Mouse (Mus musculus) lung, embryonic 14.5 days (tissue): ENCODE data around the gene Slpi. TPM values are rescaled to one million over a fixed set of nuclear protein-coding genes. Genes with fewer than 3 reads are reported as not detected.

Source experiments
- ATAC-seq: fragments of 200-750 bp; cut with Nextera tagmentation; 2 replicates; pipeline ENCODE4 v1.8.0; 2017; ENCODE audit warnings: mild to moderate bottlenecking, moderate TSS enrichment, moderate library complexity; ENCODE audit not compliant: insufficient read depth
- DNase-seq: peaks from one replicate; pipeline ENCODE4 v3.0.0-alpha.2; 2015
- H3K27ac ChIP-seq: fragments of 300-500 bp; sonication (generic); 2 replicates; pipeline ENCODE4 v1.5.1; 2014; ENCODE audit warnings: low read depth, mild to moderate bottlenecking, moderate library complexity
- H3K27me3 ChIP-seq: fragments of 300-500 bp; sonication (generic); 2 replicates; pipeline ENCODE4 v1.6.1; 2014; ENCODE audit warnings: low read length, control low read depth; ENCODE audit not compliant: insufficient read depth
- H3K36me3 ChIP-seq: fragments of 300-500 bp; sonication (generic); 2 replicates; pipeline ENCODE4 v1.6.1; 2014; ENCODE audit warnings: control low read depth; ENCODE audit not compliant: insufficient read depth
- H3K4me1 ChIP-seq: fragments of 300-500 bp; sonication (generic); 2 replicates; pipeline ENCODE4 v1.6.1; 2014; ENCODE audit warnings: antibody characterized with exemption, control low read depth; ENCODE audit not compliant: insufficient read depth
- H3K4me2 ChIP-seq: fragments of 300-500 bp; sonication (generic); 2 replicates; pipeline ENCODE4 v1.6.1; 2014; ENCODE audit warnings: mild to moderate bottlenecking
- H3K4me3 ChIP-seq: fragments of 300-500 bp; sonication (generic); 2 replicates; pipeline ENCODE4 v1.5.1; 2014; ENCODE audit warnings: low read depth, low read length
- H3K9ac ChIP-seq: fragments of 300-500 bp; sonication (generic); 2 replicates; pipeline ENCODE4 v1.6.1; 2014
- H3K9me3 ChIP-seq: fragments of 300-500 bp; sonication (generic); 2 replicates; pipeline ENCODE4 v1.6.1; 2016; ENCODE audit warnings: low read depth, low read length, control low read depth
- CTCF ChIP-seq: IDR thresholded peaks from 2 replicates; pipeline ENCODE4 v1.5.1; 2016; ENCODE audit warnings: antibody characterized with exemption, low read depth
- WGBS: fragments of 180-500 bp; shearing (Covaris S2); extraction: QIAGEN DNeasy Blood & Tissue Kit; methylation state at CpG from one replicate; pipeline ENCODE4 v1.1.7; 2014; 5-methylcytosine and 5-hydroxymethylcytosine counted together
- polyA plus RNA-seq: library from polyadenylated mRNA; unstranded; fragments of >200 nt; fragmentation: Nextera tagmentation; extraction: Ambion mirVana; gene quantifications from 2 replicates; pipeline ENCODE4 v1.2.1, GENCODE M21; 2014

The Slpi gene
- polyA plus RNA-seq, 1 experiment from 2014 or later, result 0.86 TPM

DNA sequence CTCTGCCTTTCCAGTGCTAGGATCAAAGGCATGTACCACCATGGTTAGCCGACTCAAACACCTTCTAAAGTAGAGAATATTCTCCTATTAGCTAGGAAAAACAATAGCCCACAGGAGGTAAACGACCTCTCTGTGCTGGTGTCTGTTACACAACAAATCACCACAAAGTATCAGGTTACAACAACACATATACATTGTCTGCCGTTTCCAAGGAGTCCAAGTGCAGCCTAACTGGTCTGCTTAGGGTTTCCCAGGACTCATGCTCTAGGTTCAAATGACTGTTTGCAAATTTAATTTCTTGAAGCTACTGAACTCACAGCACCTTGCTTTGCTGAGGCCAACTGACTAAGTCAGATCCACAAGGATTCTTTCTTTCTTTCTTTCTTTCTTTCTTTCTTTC, 30.6 kb upstream of the Slpi start:
- Histone ChIP-seq H3K9me3 (no peaks in the 10 kb centered on the region), H3K4me3 (no peak overlapping the region), H3K36me3 (peaks cover 11% of the 10 kb centered on the region; the same call in 1 of the 2 replicates), H3K27me3 (no peaks in the 10 kb centered on the region), H3K4me2 (no peak overlapping the region), H3K4me1 (no peaks in the 10 kb centered on the region), H3K9ac (no peak overlapping the region), H3K27ac (no peak overlapping the region)
- ATAC-seq (no peak), DNase-seq (no peak)
- no peak for TF ChIP-seq CTCF
- 4% methylated on average over 3 of the region's 3 CpGs for WGBS

DNA sequence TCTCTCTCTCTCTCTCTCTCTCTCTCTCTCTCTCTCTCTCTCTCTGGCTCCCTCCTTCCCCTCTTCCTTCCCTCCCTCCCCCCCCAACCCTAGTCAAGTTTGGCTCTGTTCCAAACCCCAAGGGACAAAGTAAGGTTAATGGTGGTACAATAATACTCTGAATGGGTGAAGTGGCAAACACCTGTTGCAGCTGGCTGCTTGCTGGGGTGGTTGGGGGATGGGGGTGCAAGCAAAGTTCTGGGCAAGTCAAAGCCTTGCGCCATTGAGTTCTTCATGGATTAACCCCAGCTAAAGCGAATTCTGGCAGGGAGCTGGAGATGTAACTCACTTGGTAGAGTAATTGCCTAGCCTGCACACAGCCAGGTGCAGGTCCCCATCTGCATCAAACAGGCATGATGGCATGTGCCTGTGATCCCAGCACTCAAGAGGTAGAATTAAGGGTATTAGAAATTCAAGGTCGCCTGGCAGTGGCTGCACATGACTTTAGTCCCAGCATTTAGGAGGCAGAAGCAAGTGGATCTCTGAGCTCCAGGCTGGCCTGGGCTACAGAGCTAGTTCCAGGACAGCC, 29.5 kb upstream of the Slpi start:
- H3K4me3 ChIP-seq, result no peak overlapping the region
- H3K27me3 ChIP-seq, result no peaks in the 10 kb centered on the region
- peaks cover 3% of the 10 kb centered on the region; the same call in 1 of the 2 replicates for H3K36me3 ChIP-seq
- 23% methylated on average over 3 of the region's 3 CpGs for WGBS
- H3K9ac ChIP-seq, result no peak overlapping the region
- H3K9me3 ChIP-seq, result no peaks in the 10 kb centered on the region
- no peak overlapping the region for H3K4me2 ChIP-seq
- ATAC-seq (no peak), DNase-seq (no peak)
- TF ChIP-seq CTCF, result no peak
- no peak overlapping the region for H3K27ac ChIP-seq
- H3K4me1 ChIP-seq, result no peaks in the 10 kb centered on the region

DNA sequence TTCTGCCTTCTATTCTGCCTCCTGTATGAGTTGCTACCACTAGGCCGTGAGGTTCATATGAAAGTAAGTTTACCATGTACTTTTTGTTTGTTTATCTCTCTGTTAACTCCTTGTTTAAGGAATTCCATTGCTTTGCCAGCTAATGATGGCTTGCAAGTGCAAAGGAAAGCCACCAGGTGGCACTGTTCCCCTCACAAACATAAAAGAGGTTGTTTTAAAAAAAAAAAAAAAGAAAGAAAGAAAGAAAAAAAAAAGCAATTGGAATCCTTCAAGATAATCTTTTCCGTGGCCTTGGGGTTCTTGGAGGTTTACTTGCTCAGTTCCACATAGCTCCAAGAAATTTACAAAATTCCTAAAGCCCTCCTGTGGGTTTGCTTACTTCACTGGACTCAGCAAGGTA, 28.3 kb upstream of the Slpi start:
- Histone ChIP-seq H3K4me1 (no peaks in the 10 kb centered on the region), H3K9ac (no peak overlapping the region), H3K36me3 (no peaks in the 10 kb centered on the region), H3K9me3 (no peaks in the 10 kb centered on the region), H3K27ac (no peak overlapping the region), H3K27me3 (no peaks in the 10 kb centered on the region), H3K4me2 (no peak overlapping the region), H3K4me3 (no peak overlapping the region)
- DNase-seq, result peak; percentile 86
- TF ChIP-seq CTCF, result peak; percentile 78
- no peak for ATAC-seq
- 0% methylated on average over 2 of the region's 2 CpGs for WGBS

- H3K9ac ChIP-seq, result peak overlapping the region; percentile 4; the same call in 1 of the 2 replicates
Measured at GRCm38 (mm10) chr2:164414581-164414980, 25.7 kb upstream of the Slpi start.

GRCm38 (mm10) chr2:164414167-164414566, 25.3 kb upstream of the Slpi start:
- Histone ChIP-seq H3K27me3 (peaks cover 12% of the 10 kb centered on the region; the same call in 1 of the 2 replicates), H3K4me3 (peak overlapping the region; percentile 18)

More at GRCm38 (mm10) chr2:164414581-164414980, 25.7 kb upstream of the Slpi start:
- 55% methylated on average over 10 of the region's 10 CpGs for WGBS
- Histone ChIP-seq H3K27ac (no peak overlapping the region), H3K4me2 (peak overlapping the region; percentile 51), H3K27me3 (0 out of 2 replicates have a peak, but pooled peaks cover 8% of the 10 kb centered on the region), H3K9me3 (no peaks in the 10 kb centered on the region), H3K4me3 (peak overlapping the region; percentile 18), H3K4me1 (no peaks in the 10 kb centered on the region), H3K36me3 (no peaks in the 10 kb centered on the region)
- DNase-seq (no peak), ATAC-seq (no peak)
- TF ChIP-seq CTCF, result no peak

GRCm38 (mm10) chr2:164407708-164408107, 18.8 kb upstream of the Slpi start:
- ATAC-seq (no peak), DNase-seq (peak; percentile 88)
- Histone ChIP-seq H3K9ac (no peak overlapping the region), H3K36me3 (no peaks in the 10 kb centered on the region), H3K9me3 (no peaks in the 10 kb centered on the region), H3K27me3 (peaks cover 61% of the 10 kb centered on the region), H3K27ac (no peak overlapping the region), H3K4me3 (no peak overlapping the region), H3K4me2 (peak overlapping the region; percentile 25; the same call in 1 of the 2 replicates), H3K4me1 (0 out of 2 replicates have a peak, but pooled peaks cover 7% of the 10 kb centered on the region)
- 2% methylated on average over 22 of the region's 22 CpGs for WGBS
- TF ChIP-seq CTCF, result peak; percentile 95

More at GRCm38 (mm10) chr2:164414167-164414566, 25.3 kb upstream of the Slpi start:
- H3K4me1 ChIP-seq, result no peaks in the 10 kb centered on the region
- TF ChIP-seq CTCF, result no peak
- WGBS, result 18% methylated on average over 28 of the region's 28 CpGs
- H3K36me3 ChIP-seq, result no peaks in the 10 kb centered on the region
- peak; percentile 32; the same call in 1 of the 2 replicates for ATAC-seq
- peak; percentile 40 for DNase-seq
- H3K4me2 ChIP-seq, result peak overlapping the region; percentile 51
- H3K27ac ChIP-seq, result no peak overlapping the region
- peak overlapping the region; percentile 4; the same call in 1 of the 2 replicates for H3K9ac ChIP-seq
- no peaks in the 10 kb centered on the region for H3K9me3 ChIP-seq

- no peak for TF ChIP-seq CTCF
- Histone ChIP-seq H3K9ac (peak overlapping the region; percentile 47; the same call in 1 of the 2 replicates), H3K27me3 (peaks cover 82% of the 10 kb centered on the region), H3K36me3 (no peaks in the 10 kb centered on the region), H3K27ac (peak overlapping the region; percentile 55), H3K9me3 (no peaks in the 10 kb centered on the region), H3K4me3 (peak overlapping the region; percentile 44), H3K4me2 (peak overlapping the region; percentile 78), H3K4me1 (0 out of 2 replicates have a peak, but pooled peaks cover 12% of the 10 kb centered on the region)
- ATAC-seq (no peak), DNase-seq (peak; percentile 37)
- 33% methylated on average over 5 of the region's 5 CpGs for WGBS
Measured at GRCm38 (mm10) chr2:164405519-164405918, 16.6 kb upstream of the Slpi start.
